Mouse (Mus musculus): ENCODE results near the gene Kpna1. TPM values are rescaled to one million over a fixed set of nuclear protein-coding genes. Genes with fewer than 3 reads are reported as not detected.

Gene Kpna1
- total RNA-seq (2023), result 61.6 and 72.1 TPM in 2 replicates

DNA sequence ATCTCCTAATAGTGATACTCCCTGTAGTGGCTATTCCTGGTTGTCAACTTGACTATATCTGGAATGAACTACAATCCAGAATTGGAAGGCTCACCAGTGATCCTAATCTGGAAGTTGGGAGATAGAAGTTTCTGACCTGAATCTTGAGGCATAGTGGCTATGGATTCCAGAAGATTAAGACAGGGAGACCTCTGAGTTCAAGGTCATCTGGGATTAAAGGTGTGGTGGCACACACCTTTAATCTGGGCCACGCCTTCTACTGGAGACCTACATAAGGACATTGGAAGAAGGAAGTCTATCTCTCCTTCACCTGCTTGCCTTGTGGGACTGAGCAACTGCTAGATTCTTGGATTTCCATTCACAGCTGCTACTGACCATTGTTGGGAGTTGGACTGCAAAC lies at the start of gene Kpna1:
Kpna1 (plus strand) TSS at position 301 of the 400 bp plus-strand sequence.

GRCm38 (mm10) chr16:35938211-35939151 lies 40.1 kb upstream of the Kpna1 start, which contains the start of the genes Parp9 and Dtx3l:
Gene Parp9, plus strand, starts transcription at chr16:35938470.
Gene Dtx3l, minus strand, starts transcription at chr16:35939151.

GRCm38 (mm10) chr16:36040640-36041624 lies 62.4 kb downstream of the Kpna1 start, which contains the start of gene Wdr5b:
Gene Wdr5b, plus strand, starts transcription at chr16:36041190.

DNA sequence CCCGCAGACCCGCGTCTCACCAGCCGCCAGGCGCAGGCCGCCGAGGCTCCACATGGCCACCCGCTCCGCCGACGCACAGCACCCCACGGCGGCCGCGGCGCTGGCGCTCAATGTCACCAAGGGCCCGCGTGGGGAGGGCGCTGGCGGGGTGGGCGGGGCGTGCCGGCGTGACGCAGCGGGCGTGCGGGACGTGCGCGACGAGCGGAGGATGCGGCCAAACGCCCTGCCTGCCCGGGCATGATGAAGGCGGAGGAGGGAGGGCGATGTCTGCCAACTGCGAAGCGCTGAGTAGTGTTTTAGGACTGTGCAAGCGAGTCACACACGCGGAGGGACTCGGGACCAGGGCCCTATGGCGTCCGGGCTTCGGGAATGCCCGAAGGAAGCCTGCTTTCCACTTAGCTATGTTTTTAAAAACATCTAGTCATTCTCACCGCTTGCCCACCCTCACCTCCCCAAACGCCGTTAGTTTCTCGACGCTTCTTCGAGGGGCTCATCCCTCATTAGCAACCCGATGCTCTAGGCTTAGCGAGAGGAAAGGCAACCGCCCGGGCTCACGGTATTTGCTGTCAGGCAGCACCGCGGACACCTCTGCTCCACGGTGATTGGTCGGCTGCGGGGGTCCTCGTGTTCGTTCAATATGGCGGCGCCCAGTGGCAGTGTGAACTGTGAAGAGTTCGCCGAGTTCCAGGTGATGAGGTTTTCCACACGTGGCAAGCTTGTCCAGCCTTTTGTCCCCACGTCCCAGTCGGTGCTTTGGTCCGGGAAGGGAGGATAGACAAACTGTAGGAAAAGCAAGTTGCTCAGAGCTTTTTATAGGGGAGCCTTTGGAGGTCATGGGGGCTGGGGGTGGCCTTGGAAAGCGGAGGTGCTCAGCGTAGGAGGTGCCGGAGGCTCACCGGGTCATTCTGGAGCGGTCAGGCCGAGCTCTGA lies 93.2 kb downstream of the Kpna1 start, which contains the start of the genes Fam162a and Ccdc58:
Fam162a (minus strand) TSS at position 145 of the 930 bp plus-strand sequence.
Ccdc58 (plus strand) TSS at position 236 of the 930 bp plus-strand sequence.

Other genes starting within 250 kb of the Kpna1 start
- gene Dirc2, start 209.4 kb upstream of the Kpna1 start, total RNA-seq (2023), result 22.7 and 33.4 TPM in 2 replicates
- 9.4 and 12.9 TPM in 2 replicates for gene Hspbap1, start 208.4 kb upstream of the Kpna1 start, total RNA-seq (2023)
- gene Parp14, start 107.2 kb upstream of the Kpna1 start, total RNA-seq (2023), result 21.0 TPM in 2 replicates
- 23.1 and 23.2 TPM in 2 replicates for gene Parp9, start 40.3 kb upstream of the Kpna1 start, total RNA-seq (2023)
- gene Dtx3l, start 39.6 kb upstream of the Kpna1 start, total RNA-seq (2023), result 15.1 and 18.5 TPM in 2 replicates
- 4.1 and 5.4 TPM in 2 replicates for gene Wdr5b, start 62.4 kb downstream of the Kpna1 start, total RNA-seq (2023)
- gene Fam162a, start 92.8 kb downstream of the Kpna1 start, total RNA-seq (2023), result 9.1 and 12.7 TPM in 2 replicates
- 4.1 and 7.6 TPM in 2 replicates for gene Ccdc58, start 92.9 kb downstream of the Kpna1 start, total RNA-seq (2023)
- gene Csta1, start 152.5 kb downstream of the Kpna1 start, total RNA-seq (2023), result not detected in 2 replicates
- gene Stfa2l1, start 178.1 kb downstream of the Kpna1 start, total RNA-seq (2023), result 53.6 and 61.3 TPM in 2 replicates
- gene Gm5483, start 205.5 kb downstream of the Kpna1 start, total RNA-seq (2023), result 20.4 and 30.4 TPM in 2 replicates
- gene Gm5416, start 231.7 kb downstream of the Kpna1 start, total RNA-seq (2023), result not detected in 2 replicates
- gene 2010005H15Rik, start 242.7 kb downstream of the Kpna1 start, total RNA-seq (2023), result not detected in 2 replicates